Mouse (Mus musculus) C2C12 (cell line): Measurements from ENCODE around the gene Tube1.

Source experiments
- CEBPB ChIP-seq: IDR thresholded peaks from one replicate; pipeline ENCODE4 v1.6.1; 2011; ENCODE audit warnings: low read depth, mild to moderate bottlenecking, control low read depth, moderate library complexity
- CTCF ChIP-seq: IDR thresholded peaks from one replicate; pipeline ENCODE4 v1.5.1; 2011; ENCODE audit not compliant: control insufficient read depth, insufficient read depth, insufficient read length
- MAX ChIP-seq: IDR thresholded peaks from one replicate; pipeline ENCODE4 v1.6.1; 2011; ENCODE audit warnings: mild to moderate bottlenecking, control low read depth
- MYOG ChIP-seq: IDR thresholded peaks from one replicate; pipeline ENCODE4 v1.6.1; 2011; ENCODE audit not compliant: control insufficient read depth, insufficient read length; ENCODE audit errors: extremely low read depth

- TF ChIP-seq CTCF = no peak
- TF ChIP-seq CEBPB = no peak
- TF ChIP-seq MYOG = no peak
- no peak for TF ChIP-seq MAX
Observed at GRCm38 (mm10) chr10:39170706-39171105, 36.9 kb downstream of the Tube1 start.
